Mouse (Mus musculus) adrenal gland, adult 2 months (tissue): ENCODE results near the gene Gm45716. TPM values are rescaled to one million over a fixed set of nuclear protein-coding genes. Genes with fewer than 3 reads are reported as not detected.
"Not testable (repeated sequence)": the region's sequence is repeated elsewhere in the genome, so short reads cannot be mapped to it uniquely, and the experiment has no call there.

Experiments used
- DNase-seq: peaks from one replicate; pipeline ENCODE4 v3.0.0; 2021
- polyA plus RNA-seq: library from polyadenylated mRNA; depleted of rRNA; stranded (reverse); fragments of >200 nt; gene quantifications from 2 replicates; pipeline ENCODE4 v1.2.3, GENCODE M21; 2012
- total RNA-seq, 2 experiments: library from RNA; stranded (reverse); gene quantifications; 2 replicates each; pipeline ENCODE4 v1.2.3; 2021

Gm45716 gene
- total and polyA plus RNA-seq, 3 experiments, result 1.5 to 5.5 (median 3.0) TPM

GRCm38 (mm10) chr11:90249701-90250141 lies 62.2 kb downstream of the Gm45716 start:
- no peak for DNase-seq

- DNase-seq, result no peak
These were observed 62.7 kb downstream of the Gm45716 start for GRCm38 (mm10) chr11:90250189-90250588.

GRCm38 (mm10) chr11:90250730-90251129 lies 63.2 kb downstream of the Gm45716 start:
- no peak for DNase-seq

- no peak for DNase-seq
These were observed 64.4 kb downstream of the Gm45716 start for GRCm38 (mm10) chr11:90251923-90252322.

- no peak for DNase-seq
These were observed 64.9 kb downstream of the Gm45716 start for GRCm38 (mm10) chr11:90252366-90252765.

GRCm38 (mm10) chr11:90254536-90254935 lies 67.1 kb downstream of the Gm45716 start:
- DNase-seq, result no peak

GRCm38 (mm10) chr11:90255687-90256086 lies 68.2 kb downstream of the Gm45716 start:
- DNase-seq, result no peak

GRCm38 (mm10) chr11:90256833-90257525 lies 69.5 kb downstream of the Gm45716 start:
- no peak for DNase-seq

- no peak for DNase-seq
These were observed 70.9 kb downstream of the Gm45716 start for GRCm38 (mm10) chr11:90258321-90258927.

GRCm38 (mm10) chr11:90259071-90259470 lies 71.6 kb downstream of the Gm45716 start:
- peak; percentile 25 for DNase-seq

- DNase-seq, result no peak
These were observed 72.3 kb downstream of the Gm45716 start for GRCm38 (mm10) chr11:90259826-90260225.

- no peak for DNase-seq
These were observed 76.7 kb downstream of the Gm45716 start for GRCm38 (mm10) chr11:90264180-90264579.

GRCm38 (mm10) chr11:90265581-90265980 lies 78.1 kb downstream of the Gm45716 start:
- DNase-seq, result no peak

- DNase-seq, result no peak
These were observed 81.5 kb downstream of the Gm45716 start for GRCm38 (mm10) chr11:90268934-90269333.

GRCm38 (mm10) chr11:90269398-90270123 lies 82.1 kb downstream of the Gm45716 start:
- DNase-seq, result no peak

- DNase-seq, result no peak
These were observed 82.8 kb downstream of the Gm45716 start for GRCm38 (mm10) chr11:90270132-90270877.

GRCm38 (mm10) chr11:90274187-90274586 lies 86.7 kb downstream of the Gm45716 start:
- DNase-seq, result no peak

GRCm38 (mm10) chr11:90275663-90276062 lies 88.2 kb downstream of the Gm45716 start:
- DNase-seq, result peak; percentile 40

GRCm38 (mm10) chr11:90276150-90276549 lies 88.7 kb downstream of the Gm45716 start:
- peak; percentile 34 for DNase-seq

- no peak for DNase-seq
These were observed 89.1 kb downstream of the Gm45716 start for GRCm38 (mm10) chr11:90276561-90276960.

GRCm38 (mm10) chr11:90280069-90280468 lies 92.6 kb downstream of the Gm45716 start:
- no peak for DNase-seq

- not testable (repeated sequence) for DNase-seq
These were observed 94.5 kb downstream of the Gm45716 start for GRCm38 (mm10) chr11:90281943-90282342.
